In the genomic region with DNA sequence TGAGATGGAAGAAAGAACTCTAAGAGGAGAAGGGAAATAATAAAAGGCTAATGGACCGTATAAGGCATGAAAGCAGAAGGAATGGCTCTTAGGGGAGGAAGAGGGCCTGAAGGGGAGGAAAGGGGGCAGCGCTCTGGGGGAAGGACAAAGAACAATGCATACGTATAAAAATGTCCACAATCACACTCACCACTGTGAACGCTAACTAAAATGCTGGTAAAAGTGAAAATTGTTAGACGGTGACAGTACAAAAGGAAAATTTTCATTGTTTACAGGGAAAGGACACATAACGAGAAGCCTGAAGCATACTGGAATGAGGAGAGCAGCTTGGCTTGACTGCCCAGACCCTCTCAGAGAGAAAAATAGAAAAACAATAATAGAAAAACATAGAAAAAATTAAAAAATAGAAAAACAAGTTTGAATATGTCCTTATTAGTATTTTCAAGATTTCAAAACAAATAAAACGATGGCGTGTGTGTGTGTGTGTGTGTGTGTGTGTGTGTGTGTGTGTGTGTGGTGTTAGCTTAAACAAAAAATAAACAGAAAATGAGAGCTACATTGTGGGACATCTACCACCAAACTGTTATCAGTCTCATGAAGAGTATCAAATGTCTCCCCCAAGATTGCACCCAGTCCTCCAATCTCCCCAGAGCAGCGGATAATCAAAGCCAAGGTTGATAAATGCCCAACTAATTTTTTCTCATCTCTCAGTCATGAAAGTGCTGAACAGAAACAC, we compare ENCODE assay signal across 8 mouse cellular contexts. TPM values are rescaled to one million over a fixed set of nuclear protein-coding genes. Genes with fewer than 3 reads are reported as not detected.
DNase-seq lines count a peak whose midpoint lies in the region; ATAC-seq and TF ChIP-seq lines count a peak whose summit lies in the region.

No protein-coding gene starts in this region.

- TF ChIP-seq POLR2A in MEL (IDR thresholded peaks at IDR 0.05; ENCODE audit: control insufficient read depth in 1 of 2, insufficient read depth in 1 of 2, low read depth in 1 of 2, low read length in 2 of 2, poor library complexity in 1 of 2) = no peak

- no peak overlapping the region for H3K27ac ChIP-seq in gastrocnemius, adult 2 months
- peak overlapping the region; percentile 80 for H3K27ac ChIP-seq in MEL (ENCODE audit: control insufficient read depth, low read depth, low read length)
- H3K27ac ChIP-seq in hindbrain, embryonic 13.5 days = peak overlapping the region; percentile 78
- H3K27ac ChIP-seq in midbrain, embryonic 10.5 days (replicated peaks) = peak overlapping the region; percentile 83

- H3K27me3 ChIP-seq in MEL (ENCODE audit: control insufficient read depth in 1 of 2, insufficient read depth in 2 of 2, low read length in 2 of 2) = no peaks in the 10 kb centered on the region
- H3K27me3 ChIP-seq in hindbrain, embryonic 13.5 days = no peaks in the 10 kb centered on the region
- H3K27me3 ChIP-seq in midbrain, embryonic 10.5 days (ENCODE audit: low read depth, poor library complexity, severe bottlenecking) = no peaks in the 10 kb centered on the region

- H3K79me2 ChIP-seq in MEL (ENCODE audit: control insufficient read depth, insufficient read depth, low read length, poor library complexity) = no peaks in the 10 kb centered on the region

- intact Hi-C loops in gastrocnemius, adult 2 months (cut with DNase I) = no loop called here
- intact Hi-C loops in gastrocnemius, postnatal 36 days (cut with DNase I) = no loop called here

- peak; percentile 47; the same call in 1 of the 2 replicates for ATAC-seq in hindbrain, embryonic 13.5 days (ENCODE audit: low FRiP score)

- no peak for TF ChIP-seq EP300 in MEL (IDR thresholded peaks at IDR 0.05; ENCODE audit: low read depth in 1 of 2, low read length in 2 of 2)

- TF ChIP-seq CTCF in gastrocnemius, adult 2 months (IDR thresholded peaks at IDR 0.05) = no peak
- no peak for TF ChIP-seq CTCF in MEL (IDR thresholded peaks at IDR 0.05 in 2 of 3, conservative IDR thresholded peaks at IDR 0.05 in 1 of 3; ENCODE audit: control insufficient read depth in 1 of 3, insufficient read depth in 1 of 3, low read depth in 2 of 3, low read length in 3 of 3, poor library complexity in 1 of 3, severe bottlenecking in 1 of 3)

- H3K4me3 ChIP-seq in gastrocnemius, adult 2 months = peak overlapping the region; percentile 35
- H3K4me3 ChIP-seq in MEL (ENCODE audit: control insufficient read depth in 1 of 2, insufficient read depth in 1 of 2, low read depth in 2 of 2, low read length in 2 of 2) = peak overlapping the region; percentile 43 to 51
- peak overlapping the region; percentile 40 for H3K4me3 ChIP-seq in hindbrain, embryonic 13.5 days
- H3K4me3 ChIP-seq in midbrain, embryonic 10.5 days = peak overlapping the region; percentile 44

- no peak for TF ChIP-seq RAD21 in MEL (IDR thresholded peaks at IDR 0.05; ENCODE audit: low read depth, low read length)

- H3K36me3 ChIP-seq in MEL (ENCODE audit: control insufficient read depth in 1 of 2, insufficient read depth in 2 of 2, low read length in 2 of 2) = peaks cover 0 to 25% of the 10 kb centered on the region in 2 experiments; a peak in 2 of 4 replicates
- no peaks in the 10 kb centered on the region for H3K36me3 ChIP-seq in hindbrain, embryonic 13.5 days
- H3K36me3 ChIP-seq in midbrain, embryonic 10.5 days = no peaks in the 10 kb centered on the region

- DNase-seq in gastrocnemius, adult 2 months = no peak
- DNase-seq in gastrocnemius, postnatal 36 days = no peak
- peak; percentile 30 for DNase-seq in MEL (ENCODE audit: low read depth, low spot score)
- DNase-seq in midbrain, embryonic 10.5 days (ENCODE audit: low spot score) = no peak
- no peak for DNase-seq in natural killer cell, adult 2 months (ENCODE audit: low spot score in 2 of 2)
- no peak for DNase-seq in frontal cortex, postnatal 36 days (ENCODE audit: low spot score in 2 of 2)
- no peak for DNase-seq in kidney, adult 9 months

- H3K9me3 ChIP-seq in MEL (replicated peaks; ENCODE audit: insufficient read depth, low read length) = no peaks in the 10 kb centered on the region
- no peaks in the 10 kb centered on the region for H3K9me3 ChIP-seq in hindbrain, embryonic 13.5 days
- H3K9me3 ChIP-seq in midbrain, embryonic 10.5 days (replicated peaks) = no peaks in the 10 kb centered on the region

- H3K9ac ChIP-seq in MEL (ENCODE audit: control insufficient read depth, low read depth, low read length, poor library complexity, severe bottlenecking) = peak overlapping the region; percentile 38
- H3K9ac ChIP-seq in hindbrain, embryonic 13.5 days = peak overlapping the region; percentile 58

- 27% methylated on average over 9 of the region's 9 CpGs for WGBS in hindbrain, embryonic 13.5 days
- WGBS in midbrain, embryonic 10.5 days = 60% methylated on average over 9 of the region's 9 CpGs

- peak overlapping the region; percentile 61 for H3K4me2 ChIP-seq in hindbrain, embryonic 13.5 days

- peaks cover 11 to 17% of the 10 kb centered on the region in 2 experiments for H3K4me1 ChIP-seq in MEL (ENCODE audit: control insufficient read depth in 1 of 2, insufficient read depth in 2 of 2, low read length in 2 of 2)
- peaks cover 14% of the 10 kb centered on the region for H3K4me1 ChIP-seq in hindbrain, embryonic 13.5 days (replicated peaks)
- H3K4me1 ChIP-seq in midbrain, embryonic 10.5 days = peaks cover 18% of the 10 kb centered on the region

TF ChIP-seq in MEL, 35 proteins besides CTCF, POLR2A, EP300 and RAD21:
- TF ChIP-seq ZC3H11A (IDR thresholded peaks at IDR 0.05; ENCODE audit: low read depth, low read length) = 0 out of 2 replicates have a peak, but pooled peaks have one; percentile 7
- no peak for TF ChIP-seq MAX (IDR thresholded peaks at IDR 0.05; ENCODE audit: low read length)
- TF ChIP-seq ZNF384 (IDR thresholded peaks at IDR 0.05; ENCODE audit: low read depth, low read length) = 0 out of 2 replicates have a peak, but pooled peaks have one; percentile 26
- peak; percentile 67 for TF ChIP-seq GATA1 (IDR thresholded peaks at IDR 0.05; ENCODE audit: low read depth, low read length)

RNA-seq across cellular contexts. Expression of gene Ptprc, which starts 39.7 kb away (rescaled TPM):
- total RNA-seq in gastrocnemius, adult 2 months (2021) = 1 to 10 TPM in 1 of 2 experiments, under 1 TPM in 1; 0.97 to 1.4 TPM
- 1 to 10 TPM; 1.4 to 4.4 TPM for total RNA-seq in gastrocnemius, postnatal 36 days (2021)
- 15.1 and 17.7 TPM in 2 replicates for total RNA-seq in MEL (2012; rRNA removed)
- polyA plus RNA-seq in MEL (2012; ENCODE audit: insufficient read depth in 1 of 2, insufficient read length in 2 of 2, low read depth in 1 of 2, low replicate concordance in 2 of 2, missing spikeins in 1 of 2) = 10 to 100 TPM in 1 of 2 experiments, not detected in 1; 13.1 TPM
- 0.88 and 1.1 TPM in 2 replicates for polyA plus RNA-seq in hindbrain, embryonic 13.5 days (2015; fragmentation: Nextera tagmentation; extraction: Ambion mirVana)
- polyA plus RNA-seq in midbrain, embryonic 10.5 days (2016; fragmentation: Nextera tagmentation; extraction: Ambion mirVana) = 1.3 and 1.5 TPM in 2 replicates
